In the genomic region with DNA sequence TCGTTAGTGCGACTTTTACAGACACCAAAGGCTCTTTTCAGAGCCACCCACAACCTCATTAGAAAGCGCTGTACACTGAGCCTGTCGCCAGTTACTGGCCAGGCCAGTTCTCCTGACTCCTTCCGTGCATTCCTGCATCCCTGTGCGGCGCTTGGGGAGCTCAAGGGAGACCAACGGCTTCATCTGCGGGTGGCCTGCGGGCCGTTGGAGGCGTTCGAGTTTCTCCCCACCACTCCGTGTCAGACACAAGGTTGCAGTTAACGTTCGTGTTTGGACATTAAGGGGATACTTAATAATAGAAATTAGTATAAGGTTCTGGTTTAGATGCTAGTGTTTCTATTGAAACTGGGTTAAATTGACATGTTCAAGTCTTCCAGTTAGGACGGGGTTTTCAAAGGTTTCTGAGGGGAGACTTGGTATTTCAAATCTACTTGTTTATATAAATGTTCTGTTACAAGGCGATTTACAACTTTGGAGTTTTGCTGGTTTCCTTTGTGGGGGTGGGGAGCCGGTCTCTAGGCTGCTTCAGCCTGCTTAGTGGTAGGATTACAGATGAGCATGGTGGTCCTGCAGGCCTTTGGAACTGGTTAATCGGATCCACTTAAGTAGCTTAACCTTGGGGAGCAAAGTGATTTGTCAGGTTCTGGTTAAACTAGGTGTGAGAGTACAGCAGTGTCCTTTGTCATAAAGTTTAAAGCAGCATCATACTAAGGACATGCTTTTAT, we compare ENCODE assay signal across 8 mouse cellular contexts. TPM values are rescaled to one million over a fixed set of nuclear protein-coding genes. Genes with fewer than 3 reads are reported as not detected.
A peak's percentile ranks its signal among the peaks of the same experiment; 100 is the strongest.
DNase-seq lines count a peak whose midpoint lies in the region; ATAC-seq and TF ChIP-seq lines count a peak whose summit lies in the region.

No protein-coding gene starts in this region.

- H3K4me3 ChIP-seq in spleen, adult 2 months (ENCODE audit: extremely low read depth, insufficient read depth, insufficient read length) = peak overlapping the region; percentile 86
- H3K4me3 ChIP-seq in hindbrain, embryonic 14.5 days (replicated peaks; ENCODE audit: low read length) = peak overlapping the region; percentile 77
- peak overlapping the region; percentile 55 for H3K4me3 ChIP-seq in stomach, postnatal 0 days (ENCODE audit: low read depth, low read length)

- peak overlapping the region; percentile 97 for H3K27ac ChIP-seq in spleen, adult 2 months (ENCODE audit: insufficient read depth, low read length)
- peak overlapping the region; percentile 100 for H3K27ac ChIP-seq in hindbrain, embryonic 14.5 days
- H3K27ac ChIP-seq in stomach, postnatal 0 days (replicated peaks) = peak overlapping the region; percentile 97

- peaks cover 11% of the 10 kb centered on the region; the same call in 1 of the 2 replicates for H3K4me1 ChIP-seq in spleen, adult 2 months (ENCODE audit: control insufficient read depth, insufficient read depth, insufficient read length)
- peaks cover 60% of the 10 kb centered on the region for H3K4me1 ChIP-seq in hindbrain, embryonic 14.5 days (replicated peaks; ENCODE audit: control insufficient read depth, insufficient read depth, low read length)
- H3K4me1 ChIP-seq in stomach, postnatal 0 days (replicated peaks; ENCODE audit: control insufficient read depth, insufficient read depth) = no peaks in the 10 kb centered on the region; the same call in 1 of the 2 replicates

- H3K27me3 ChIP-seq in spleen, adult 2 months (ENCODE audit: control insufficient read depth, insufficient read depth, low read length) = no peaks in the 10 kb centered on the region
- H3K27me3 ChIP-seq in hindbrain, embryonic 14.5 days (ENCODE audit: control insufficient read depth, insufficient read depth, low read length) = no peaks in the 10 kb centered on the region
- no peaks in the 10 kb centered on the region for H3K27me3 ChIP-seq in stomach, postnatal 0 days (ENCODE audit: control insufficient read depth, insufficient read depth, low read length)

- H3K9ac ChIP-seq in hindbrain, embryonic 14.5 days = peak overlapping the region; percentile 92
- peak overlapping the region; percentile 84 for H3K9ac ChIP-seq in stomach, postnatal 0 days (ENCODE audit: low read length)

- no peak for TF ChIP-seq EP300 in stomach, postnatal 0 days (optimal IDR thresholded peaks at IDR 0.05)

- no peak for TF ChIP-seq CTCF in spleen, adult 2 months (IDR thresholded peaks at IDR 0.05; ENCODE audit: extremely low read depth, insufficient read depth, insufficient read length, insufficient replicate concordance)
- no peak for TF ChIP-seq CTCF in stomach, postnatal 0 days (IDR thresholded peaks at IDR 0.05; ENCODE audit: low read depth)

- ATAC-seq in hindbrain, embryonic 14.5 days (ENCODE audit: low FRiP score) = peak; percentile 3; the same call in 1 of the 2 replicates
- peak; percentile 67; the same call in 1 of the 2 replicates for ATAC-seq in stomach, postnatal 0 days (ENCODE audit: low FRiP score, low TSS enrichment)

- H3K36me3 ChIP-seq in spleen, adult 2 months (ENCODE audit: control insufficient read depth, insufficient read depth, low read length) = no peaks in the 10 kb centered on the region
- H3K36me3 ChIP-seq in hindbrain, embryonic 14.5 days (replicated peaks; ENCODE audit: control insufficient read depth, insufficient read depth) = peaks cover 2% of the 10 kb centered on the region; the same call in 1 of the 2 replicates
- H3K36me3 ChIP-seq in stomach, postnatal 0 days (ENCODE audit: control insufficient read depth, insufficient read depth, low read length) = no peaks in the 10 kb centered on the region

- WGBS in spleen, adult 2 months = under 1% methylated on average over 20 of the region's 20 CpGs
- WGBS in hindbrain, embryonic 14.5 days = under 1% methylated on average over 20 of the region's 20 CpGs
- under 1% methylated on average over 20 of the region's 20 CpGs for WGBS in stomach, postnatal 0 days

- TF ChIP-seq POLR2A in spleen, adult 2 months (IDR thresholded peaks at IDR 0.05; ENCODE audit: low read depth, low read length) = no peak; the same call in 1 of the 2 replicates

- H3K4me2 ChIP-seq in hindbrain, embryonic 14.5 days (replicated peaks) = peak overlapping the region; percentile 95
- peak overlapping the region; percentile 79 for H3K4me2 ChIP-seq in stomach, postnatal 0 days (replicated peaks; ENCODE audit: low read depth)

- H3K9me3 ChIP-seq in hindbrain, embryonic 14.5 days (ENCODE audit: control insufficient read depth, low read length) = no peaks in the 10 kb centered on the region
- H3K9me3 ChIP-seq in stomach, postnatal 0 days (ENCODE audit: control insufficient read depth, low read length) = no peaks in the 10 kb centered on the region

- DNase-seq in adrenal gland, postnatal 14 days = peak; percentile 25
- DNase-seq in adrenal gland, postnatal 10 days = no peak
- DNase-seq in spleen, adult 2 months (ENCODE audit: low read depth in 1 of 2, low spot score in 2 of 2) = no peak
- DNase-seq in spleen, postnatal 36 days (ENCODE audit: low spot score in 2 of 2) = no peak
- no peak for DNase-seq in hindbrain, embryonic 14.5 days (ENCODE audit: low spot score)
- peak; percentile 31 for DNase-seq in lung, postnatal 36 days
- DNase-seq in stomach, postnatal 0 days (ENCODE audit: low spot score) = peak; percentile 15
- DNase-seq in adrenal gland, adult 2 months = no peak

RNA-seq across cellular contexts. Expression of gene Hist3h2a, which starts 0.8 kb away (rescaled TPM):
- total RNA-seq in adrenal gland, postnatal 14 days (2021) = 24.4 and 26.8 TPM in 2 replicates
- total RNA-seq in adrenal gland, postnatal 10 days (2021) = 10 to 100 TPM; 30.8 to 37.5 TPM
- 14.8 and 20.0 TPM in 2 replicates for polyA plus RNA-seq in spleen, adult 2 months (2012; rRNA removed)
- polyA plus RNA-seq in hindbrain, embryonic 14.5 days (2014; fragmentation: Nextera tagmentation; extraction: Ambion mirVana) = 86.9 and 94.9 TPM in 2 replicates
- 18.7 and 19.1 TPM in 2 replicates for polyA plus RNA-seq in stomach, postnatal 0 days (2015; fragmentation: Nextera tagmentation; extraction: Ambion mirVana)
- 10 to 100 TPM; 13.5 to 26.3 TPM for total RNA-seq in adrenal gland, adult 2 months (2021)
- 15.4 and 19.1 TPM in 2 replicates for polyA plus RNA-seq in adrenal gland, adult 2 months (2012; rRNA removed)

RNA-seq across cellular contexts. Expression of gene Trim17, which starts 0.8 kb away (rescaled TPM):
- 0.11 TPM in 1 of 2 replicates, not detected in the other for total RNA-seq in adrenal gland, postnatal 14 days (2021)
- total RNA-seq in adrenal gland, postnatal 10 days (2021) = under 1 TPM; 0.09 TPM
- polyA plus RNA-seq in spleen, adult 2 months (2012; rRNA removed) = 0.06 and 0.23 TPM in 2 replicates
- polyA plus RNA-seq in hindbrain, embryonic 14.5 days (2014; fragmentation: Nextera tagmentation; extraction: Ambion mirVana) = 0.76 and 1.1 TPM in 2 replicates
- polyA plus RNA-seq in stomach, postnatal 0 days (2015; fragmentation: Nextera tagmentation; extraction: Ambion mirVana) = 0.05 and 0.08 TPM in 2 replicates
- under 1 TPM; 0.17 TPM for total RNA-seq in adrenal gland, adult 2 months (2021)
- polyA plus RNA-seq in adrenal gland, adult 2 months (2012; rRNA removed) = 0.18 and 0.36 TPM in 2 replicates

RNA-seq across cellular contexts. Expression of gene Hist3h2ba, which starts 6.6 kb away (rescaled TPM):
- 16.4 and 23.5 TPM in 2 replicates for total RNA-seq in adrenal gland, postnatal 14 days (2021)
- 10 to 100 TPM; 23.0 to 32.1 TPM for total RNA-seq in adrenal gland, postnatal 10 days (2021)
- 13.2 and 21.2 TPM in 2 replicates for polyA plus RNA-seq in spleen, adult 2 months (2012; rRNA removed)
- polyA plus RNA-seq in hindbrain, embryonic 14.5 days (2014; fragmentation: Nextera tagmentation; extraction: Ambion mirVana) = 109 and 138 TPM in 2 replicates
- polyA plus RNA-seq in stomach, postnatal 0 days (2015; fragmentation: Nextera tagmentation; extraction: Ambion mirVana) = 7.5 and 8.9 TPM in 2 replicates
- total RNA-seq in adrenal gland, adult 2 months (2021) = 1 to 10 TPM; 2.5 to 8.2 TPM
- polyA plus RNA-seq in adrenal gland, adult 2 months (2012; rRNA removed) = 5.1 and 9.1 TPM in 2 replicates

RNA-seq across cellular contexts. Expression of gene Rnf187, which starts 16.6 kb away (rescaled TPM):
- 147 and 153 TPM in 2 replicates for total RNA-seq in adrenal gland, postnatal 14 days (2021)
- 100 to 1,000 TPM; 154 to 156 TPM for total RNA-seq in adrenal gland, postnatal 10 days (2021)
- 157 and 230 TPM in 2 replicates for polyA plus RNA-seq in spleen, adult 2 months (2012; rRNA removed)
- 682 and 743 TPM in 2 replicates for polyA plus RNA-seq in hindbrain, embryonic 14.5 days (2014; fragmentation: Nextera tagmentation; extraction: Ambion mirVana)
- 136 and 140 TPM in 2 replicates for polyA plus RNA-seq in stomach, postnatal 0 days (2015; fragmentation: Nextera tagmentation; extraction: Ambion mirVana)
- 100 to 1,000 TPM; 143 to 198 TPM for total RNA-seq in adrenal gland, adult 2 months (2021)
- polyA plus RNA-seq in adrenal gland, adult 2 months (2012; rRNA removed) = 545 and 648 TPM in 2 replicates

RNA-seq across cellular contexts. Expression of gene Trim11, which starts 22.6 kb away (rescaled TPM):
- 25.5 and 29.9 TPM in 2 replicates for total RNA-seq in adrenal gland, postnatal 14 days (2021)
- total RNA-seq in adrenal gland, postnatal 10 days (2021) = 10 to 100 TPM; 19.7 to 24.3 TPM
- polyA plus RNA-seq in spleen, adult 2 months (2012; rRNA removed) = 55.6 and 62.0 TPM in 2 replicates
- polyA plus RNA-seq in hindbrain, embryonic 14.5 days (2014; fragmentation: Nextera tagmentation; extraction: Ambion mirVana) = 18.9 and 22.1 TPM in 2 replicates
- polyA plus RNA-seq in stomach, postnatal 0 days (2015; fragmentation: Nextera tagmentation; extraction: Ambion mirVana) = 9.9 and 11.0 TPM in 2 replicates
- total RNA-seq in adrenal gland, adult 2 months (2021) = 10 to 100 TPM; 21.3 to 23.4 TPM
- polyA plus RNA-seq in adrenal gland, adult 2 months (2012; rRNA removed) = 45.2 and 45.7 TPM in 2 replicates

Comparison
In these comparisons a context has a peak if more than half of its experiments do, and no peak if none do; other contexts are left out.
1. DNase-seq: peak in adrenal gland, postnatal 14 days (single experiment), lung, postnatal 36 days (single experiment) and stomach, postnatal 0 days (single experiment); none in adrenal gland, postnatal 10 days (single experiment), spleen, adult 2 months (0 of 2), spleen, postnatal 36 days (0 of 2), hindbrain, embryonic 14.5 days (single experiment) and adrenal gland, adult 2 months (single experiment).
2. Peak in every context shown above with its lines, with median percentiles within 50 percentile points of each other: H3K27ac ChIP-seq and H3K4me3 ChIP-seq.